Mouse (Mus musculus): ENCODE measurements at regions not wholly inside any gene's neighbourhood (a gene's known extent, or its start where the extent isn't known, plus 50 kb on each side); places are given as distances from the start of the nearest gene placed in this dataset.

GRCm38 (mm10) chr8:93748720-93749119, 61.0 kb upstream of the Gnao1 start:
- no peak overlapping the region for H3K4me3 ChIP-seq
- no peaks in the 10 kb centered on the region for H3K4me1 ChIP-seq
- no peak overlapping the region for H3K9ac ChIP-seq
- no peak overlapping the region for H3K27ac ChIP-seq
- no peak overlapping the region for H3K4me2 ChIP-seq
- no peaks in the 10 kb centered on the region for H3K9me3 ChIP-seq
- no peaks in the 10 kb centered on the region for H3K36me3 ChIP-seq
- no peak for ATAC-seq (ENCODE audit: insufficient number of reproducible peaks, low FRiP score, low TSS enrichment, low read depth)
- H3K27me3 ChIP-seq: no peaks in the 10 kb centered on the region
- WGBS: 82% methylated on average over 1 of the region's 1 CpGs

DNA sequence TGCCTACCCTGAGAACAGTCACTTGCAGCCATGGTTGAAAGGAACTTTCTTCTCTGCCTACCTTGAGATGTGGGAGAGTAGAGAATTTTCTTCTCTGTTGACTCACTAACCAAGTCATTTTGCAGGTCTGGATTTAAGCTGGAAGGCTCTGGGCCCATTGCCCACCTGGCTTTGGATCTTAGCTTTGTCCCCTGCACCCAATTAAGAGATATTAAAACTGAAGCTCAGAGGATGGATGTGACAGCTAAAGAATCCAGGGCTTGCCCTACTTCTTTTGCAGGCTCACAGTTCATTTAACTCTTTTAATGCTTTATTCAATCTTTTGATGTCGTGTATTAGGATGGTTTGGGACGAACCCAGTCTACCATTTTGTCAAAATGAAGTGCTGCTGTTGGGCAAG, 58.8 kb upstream of the Gnao1 start:
- Histone ChIP-seq H3K9ac (no peak overlapping the region), H3K36me3 (no peaks in the 10 kb centered on the region), H3K27me3 (no peaks in the 10 kb centered on the region), H3K4me1 (no peaks in the 10 kb centered on the region), H3K4me2 (no peak overlapping the region), H3K4me3 (no peak overlapping the region), H3K27ac (no peak overlapping the region), H3K9me3 (no peaks in the 10 kb centered on the region)
- no peak for ATAC-seq (ENCODE audit: insufficient number of reproducible peaks, low FRiP score, low TSS enrichment, low read depth)
- 73% methylated on average over 2 of the region's 2 CpGs for whole genome bisulfite sequencing

DNA sequence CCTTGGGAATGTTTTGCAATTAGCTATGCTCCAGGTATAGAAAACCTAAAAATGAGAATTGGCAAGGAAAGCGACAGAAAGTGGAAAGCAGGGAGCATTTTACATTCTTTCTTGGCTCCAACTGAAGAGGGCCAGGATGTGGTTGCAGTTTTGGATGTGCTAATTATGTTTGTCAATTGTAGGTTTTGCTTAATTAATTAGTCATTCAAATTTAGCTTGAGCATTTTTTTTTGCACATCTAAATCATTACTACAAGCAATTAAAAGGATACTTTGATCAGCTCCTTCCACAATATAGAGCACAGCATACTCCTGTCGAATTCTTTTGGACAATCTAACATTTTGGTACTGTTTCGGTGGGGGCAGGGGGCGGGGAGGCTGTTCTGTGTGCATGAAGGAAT, 53.8 kb upstream of the Gnao1 start:
- no peak overlapping the region for H3K9ac ChIP-seq
- H3K27me3 ChIP-seq: no peaks in the 10 kb centered on the region
- no peak overlapping the region for H3K27ac ChIP-seq
- no peaks in the 10 kb centered on the region for H3K9me3 ChIP-seq
- no peak overlapping the region for H3K4me3 ChIP-seq
- no peaks in the 10 kb centered on the region for H3K4me1 ChIP-seq
- H3K4me2 ChIP-seq: no peak overlapping the region
- no peak for ATAC-seq (ENCODE audit: insufficient number of reproducible peaks, low FRiP score, low TSS enrichment, low read depth)
- WGBS: 83% methylated on average over 4 of the region's 4 CpGs
- no peaks in the 10 kb centered on the region for H3K36me3 ChIP-seq
